Mouse (Mus musculus): ENCODE results near the gene Galm.

Gene Galm

GRCm38 (mm10) chr17:80127331-80128251 lies at the start of gene Galm:
TSS of gene Galm (plus strand) at chr17:80127471.
- peak; percentile 39 for DNase-seq (ENCODE audit: low read depth, low spot score)

- no peak for DNase-seq (ENCODE audit: low read depth, low spot score)
Observed at GRCm38 (mm10) chr17:80078726-80079125, 48.5 kb upstream of the Galm start.

GRCm38 (mm10) chr17:80083223-80083622 lies 44.0 kb upstream of the Galm start:
- DNase-seq (ENCODE audit: low read depth, low spot score): no peak

- no peak for DNase-seq (ENCODE audit: low read depth, low spot score)
Observed at GRCm38 (mm10) chr17:80084424-80084823, 42.8 kb upstream of the Galm start.

DNA sequence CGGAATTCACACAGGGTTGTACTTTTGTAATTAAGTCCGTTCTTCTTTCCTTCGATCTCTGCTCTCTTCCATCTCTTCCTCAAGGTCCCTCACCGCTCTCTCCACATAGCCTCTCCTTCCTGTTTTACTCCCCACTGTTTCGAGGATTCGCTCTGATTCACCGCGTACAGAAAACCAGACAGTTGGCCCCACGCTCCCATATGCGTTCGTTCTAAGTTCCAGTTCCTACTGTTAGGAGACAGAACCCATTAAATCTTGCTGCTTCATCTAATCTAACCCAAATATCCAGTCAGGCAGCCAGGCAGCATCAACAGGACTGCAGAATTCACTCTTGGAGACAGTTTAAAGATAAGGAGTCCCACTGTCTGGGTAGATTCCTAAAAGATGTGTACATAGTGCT lies 40.7 kb upstream of the Galm start:
- DNase-seq (ENCODE audit: low read depth, low spot score): no peak

GRCm38 (mm10) chr17:80088168-80088567 lies 39.1 kb upstream of the Galm start:
- DNase-seq (ENCODE audit: low read depth, low spot score): no peak

DNA sequence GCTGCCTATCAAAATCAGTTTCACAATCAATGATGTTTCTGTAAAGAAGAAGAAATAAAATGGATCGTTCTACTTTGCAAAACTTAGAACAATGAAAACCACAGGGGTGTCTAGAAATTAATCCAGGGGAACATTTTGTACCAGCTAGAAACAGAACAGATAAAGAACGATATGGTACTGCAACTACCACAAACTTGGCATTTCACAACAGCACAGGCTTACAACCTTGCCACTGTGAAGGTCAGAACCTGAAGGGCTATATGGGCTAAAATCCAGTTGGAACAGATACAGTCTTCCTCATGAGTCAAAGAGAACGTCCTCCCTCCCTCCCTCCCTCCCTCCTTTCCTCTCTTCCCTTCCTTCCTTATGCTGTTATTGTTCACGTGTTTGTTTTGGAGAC lies 36.7 kb upstream of the Galm start:
- DNase-seq (ENCODE audit: low read depth, low spot score): no peak

DNA sequence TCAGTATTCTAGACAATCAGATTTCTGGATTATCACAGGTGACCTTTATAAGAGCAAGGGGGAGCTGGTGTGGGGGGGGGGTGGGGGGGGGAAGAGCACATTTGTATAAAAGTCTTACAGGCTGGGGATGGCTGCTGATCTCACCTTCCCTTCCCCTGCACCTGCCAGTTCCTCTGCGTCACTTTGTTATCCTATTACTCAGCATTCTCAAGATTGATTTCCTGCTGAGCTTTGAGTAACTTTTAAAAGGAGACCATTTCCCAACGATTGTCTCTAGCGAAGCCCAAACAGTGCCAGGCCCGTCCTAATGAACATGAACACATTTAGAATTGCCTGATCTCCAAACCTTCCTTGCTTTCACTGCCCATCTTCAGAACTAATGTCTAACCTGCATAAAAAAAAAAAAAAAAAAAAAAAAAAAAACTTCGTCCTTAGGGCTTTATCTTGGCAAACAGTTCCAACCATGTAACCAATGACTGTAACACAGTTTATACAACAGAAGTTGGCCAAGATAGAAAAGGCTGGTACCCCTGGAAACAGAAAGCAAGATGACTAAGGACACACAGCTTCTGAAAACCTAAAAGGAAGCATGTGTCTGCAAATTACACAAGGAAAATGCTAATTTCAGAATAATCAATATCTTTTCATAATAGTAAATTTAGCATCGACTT lies 35.3 kb upstream of the Galm start:
- DNase-seq (ENCODE audit: low read depth, low spot score): no peak

- DNase-seq (ENCODE audit: low read depth, low spot score): no peak
Observed at GRCm38 (mm10) chr17:80095254-80095899, 31.9 kb upstream of the Galm start.

DNA sequence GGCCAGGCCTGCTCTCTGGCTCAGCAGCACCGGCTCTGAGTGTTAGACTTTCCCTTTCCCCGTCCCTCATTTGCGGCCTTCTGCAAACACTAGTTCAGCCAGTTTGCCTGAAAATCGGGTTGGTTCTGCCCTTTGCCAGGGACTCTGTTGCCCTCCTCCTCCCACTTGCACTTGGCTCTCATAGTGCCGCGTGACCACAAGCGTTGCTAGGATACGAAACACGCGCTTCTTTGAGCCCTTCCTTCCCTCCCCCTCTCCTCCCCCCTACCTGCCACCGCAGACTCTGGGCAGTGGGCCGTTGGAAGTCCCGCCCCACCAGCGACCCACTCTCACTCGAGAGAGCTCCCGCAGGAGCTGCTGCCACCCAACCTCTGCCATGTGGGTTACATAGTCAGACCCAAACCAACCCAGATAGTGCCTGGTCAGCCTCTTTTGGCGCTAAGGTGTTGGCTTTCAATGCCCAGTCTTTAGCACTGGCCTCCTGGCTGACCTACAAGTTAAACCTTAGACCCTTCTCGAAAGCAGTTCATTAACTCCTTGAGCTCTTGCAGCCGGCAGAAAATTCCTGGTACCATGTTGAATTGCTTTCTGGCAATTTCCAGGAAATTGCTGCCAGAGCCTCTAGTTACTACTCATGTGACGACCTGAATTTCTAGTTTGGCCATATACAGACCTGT lies 31.1 kb upstream of the Galm start:
- DNase-seq (ENCODE audit: low read depth, low spot score): peak; percentile 22

DNA sequence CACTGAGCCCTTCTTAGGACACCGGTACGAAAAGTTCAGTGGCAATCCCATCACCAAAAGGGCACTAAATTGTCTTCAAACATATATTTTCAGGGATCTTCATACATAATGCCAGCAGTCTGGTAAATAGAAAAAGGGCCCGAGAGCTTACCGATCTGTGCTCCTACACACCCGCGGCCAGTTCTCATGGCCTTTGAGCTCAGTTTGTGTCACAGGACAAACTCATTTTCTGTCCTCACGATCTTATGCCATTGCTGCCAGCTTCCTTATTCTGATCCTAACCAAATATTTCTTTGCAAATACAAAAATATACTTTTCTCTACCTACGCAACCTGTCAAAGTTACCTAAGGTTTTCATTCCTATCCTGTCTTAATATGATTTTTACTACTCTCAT lies 30.6 kb upstream of the Galm start:
- no peak for DNase-seq (ENCODE audit: low read depth, low spot score)

DNA sequence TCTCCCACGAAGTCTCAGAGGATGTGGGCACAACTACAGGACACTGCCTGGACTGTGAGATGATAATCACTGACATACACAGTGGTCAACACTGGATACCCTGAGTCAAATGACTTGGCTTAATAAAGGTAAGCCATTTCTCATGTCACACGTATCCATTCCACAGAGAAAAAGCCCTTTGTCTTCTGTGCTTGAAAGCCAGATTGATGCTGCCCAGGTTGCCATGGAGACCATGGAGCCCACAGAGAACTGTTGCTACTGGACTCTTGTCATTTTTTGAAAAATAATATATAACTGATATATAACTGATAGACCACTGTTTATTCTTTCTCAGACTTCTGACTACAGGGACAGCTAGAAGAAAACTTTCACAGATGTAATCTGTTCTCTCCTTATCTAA lies 30.1 kb upstream of the Galm start:
- DNase-seq (ENCODE audit: low read depth, low spot score): peak; percentile 9

GRCm38 (mm10) chr17:80099823-80100222 lies 27.4 kb upstream of the Galm start:
- DNase-seq (ENCODE audit: low read depth, low spot score): no peak

DNA sequence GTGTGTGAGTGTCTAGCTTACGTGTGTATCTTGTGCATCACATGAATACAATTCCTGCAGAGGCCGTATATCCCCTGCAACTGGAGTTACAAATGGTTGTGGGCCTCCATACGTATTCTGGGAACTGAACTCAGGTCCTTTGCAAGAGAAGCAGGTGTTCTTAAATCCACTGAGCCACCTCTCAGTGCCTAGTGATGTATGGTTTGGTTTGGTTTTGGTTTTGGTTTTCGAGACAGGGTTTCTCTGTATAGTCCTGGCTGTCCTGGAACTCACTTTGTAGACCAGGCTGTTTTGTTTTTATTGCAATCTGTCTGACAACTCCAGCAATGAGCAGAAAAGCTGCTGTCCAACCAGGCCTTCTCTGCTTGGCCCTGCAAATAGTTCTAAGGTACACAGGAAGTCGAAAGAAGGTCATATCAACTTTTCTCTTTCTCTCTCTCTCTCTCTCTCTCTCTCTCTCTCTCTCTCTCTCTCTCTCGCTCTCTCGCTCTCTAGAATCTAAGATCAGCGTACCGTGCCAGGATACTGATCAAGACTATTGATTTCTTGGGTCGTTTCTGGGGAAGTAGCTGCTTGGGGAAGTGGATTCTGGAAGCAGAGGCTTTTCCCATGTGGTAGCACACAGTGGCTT lies 21.8 kb upstream of the Galm start:
- DNase-seq (ENCODE audit: low read depth, low spot score): no peak

DNA sequence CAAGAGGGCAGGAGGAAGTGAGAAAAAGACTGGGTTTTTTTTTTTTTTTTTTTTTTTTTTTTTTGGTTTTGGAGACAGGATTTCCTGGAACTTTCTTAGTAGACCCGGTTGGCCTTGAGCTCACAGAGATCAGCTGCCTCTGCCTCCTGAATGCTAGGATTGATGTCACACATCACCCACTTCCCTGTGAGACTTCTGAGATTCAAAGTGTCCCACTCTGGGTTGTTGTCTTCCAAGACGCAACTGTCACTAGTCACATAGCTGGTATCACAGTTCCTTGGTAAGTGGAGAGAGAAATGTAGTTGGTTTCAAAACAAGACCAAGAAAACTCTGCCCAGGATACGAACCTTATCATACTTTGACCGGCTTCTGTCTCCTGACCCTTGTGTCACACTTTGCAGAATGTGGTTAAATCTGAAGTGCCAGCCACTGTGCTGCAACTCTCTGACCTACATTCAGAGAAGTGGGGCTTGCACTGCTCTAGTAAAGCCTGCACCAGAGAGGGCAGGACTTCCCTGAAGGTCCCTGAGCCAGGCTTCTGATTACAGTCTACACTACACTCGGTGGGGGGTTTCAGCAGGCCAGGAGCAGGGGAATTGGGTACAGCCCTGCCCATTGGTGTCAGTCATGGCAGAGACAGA lies 14.5 kb upstream of the Galm start:
- no peak for DNase-seq (ENCODE audit: low read depth, low spot score)

- no peak for DNase-seq (ENCODE audit: low read depth, low spot score)
Observed at GRCm38 (mm10) chr17:80113468-80113867, 13.8 kb upstream of the Galm start.

DNA sequence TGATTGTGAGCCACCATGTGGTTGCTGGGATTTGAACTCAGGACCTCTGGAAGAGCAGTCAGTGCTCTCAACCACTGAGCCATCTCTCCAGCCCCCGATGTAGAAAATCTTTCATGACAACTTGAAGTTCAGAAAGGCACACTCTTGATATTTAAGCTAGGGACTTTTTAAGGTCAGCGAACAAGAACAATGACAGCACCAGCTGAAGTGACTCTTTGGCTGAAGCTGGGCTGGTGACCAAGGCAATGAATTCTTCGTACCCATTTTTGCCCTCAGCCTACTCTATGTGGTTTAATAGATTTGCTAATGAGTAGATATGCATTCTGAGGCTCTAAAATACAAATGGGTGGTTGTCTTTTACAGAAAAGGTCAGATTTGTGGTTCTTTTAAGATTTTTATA lies 6.9 kb upstream of the Galm start:
- DNase-seq (ENCODE audit: low read depth, low spot score): no peak

GRCm38 (mm10) chr17:80121833-80122232 lies 5.4 kb upstream of the Galm start:
- no peak for DNase-seq (ENCODE audit: low read depth, low spot score)

GRCm38 (mm10) chr17:80124985-80125750 lies 2.1 kb upstream of the Galm start:
- no peak for DNase-seq (ENCODE audit: low read depth, low spot score)

DNA sequence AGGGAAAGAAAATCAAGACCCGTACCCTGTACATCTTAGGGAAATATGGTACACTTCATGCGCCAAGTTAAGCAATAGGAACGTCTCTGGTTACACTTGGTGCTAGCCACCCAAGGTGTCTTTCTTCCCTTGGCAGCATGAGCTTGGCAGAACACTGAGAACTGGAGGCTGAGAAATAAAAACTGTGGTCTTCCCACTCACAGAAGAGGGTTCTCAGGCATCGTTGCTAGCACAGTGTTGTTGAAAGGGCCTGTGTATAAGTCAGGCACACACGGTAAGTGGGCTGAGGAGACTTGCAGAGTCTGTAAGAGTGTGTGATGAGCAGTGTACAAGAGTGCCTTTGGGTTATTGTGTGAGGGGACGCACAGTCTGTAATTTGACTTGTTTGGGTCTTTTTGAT lies 1.1 kb upstream of the Galm start:
- no peak for DNase-seq (ENCODE audit: low read depth, low spot score)

Data from embryo, embryonic 11.5 days (tissue).